Mouse (Mus musculus) gastrocnemius, adult 18-20 months (tissue): Measurements from ENCODE around the gene Clic3. TPM values are rescaled to one million over a fixed set of nuclear protein-coding genes. Genes with fewer than 3 reads are reported as not detected.
"Not testable (repeated sequence)": the region's sequence is repeated elsewhere in the genome, so short reads cannot be mapped to it uniquely, and the experiment has no call there.

Experiments
- DNase-seq: peaks from one replicate; pipeline ENCODE4 v3.0.0; 2021; ENCODE audit warnings: low spot score
- long read RNA-seq, 2 experiments: library from polyadenylated mRNA; stranded (forward); transcript quantifications; one replicate each; pipeline ENCODE4 v2.0.0; 2021
- total RNA-seq, 2 experiments: library from RNA; stranded (reverse); gene quantifications; 2 replicates each; pipeline ENCODE4 v1.2.3; 2021

Gene Clic3
- total RNA-seq: 1 to 10 TPM in 1 of 2 experiments, under 1 TPM in 1; 0.39 to 1.0 TPM
- long read RNA-seq, experiment 1: 0 reads
- long read RNA-seq, experiment 2: 0 reads

DNA sequence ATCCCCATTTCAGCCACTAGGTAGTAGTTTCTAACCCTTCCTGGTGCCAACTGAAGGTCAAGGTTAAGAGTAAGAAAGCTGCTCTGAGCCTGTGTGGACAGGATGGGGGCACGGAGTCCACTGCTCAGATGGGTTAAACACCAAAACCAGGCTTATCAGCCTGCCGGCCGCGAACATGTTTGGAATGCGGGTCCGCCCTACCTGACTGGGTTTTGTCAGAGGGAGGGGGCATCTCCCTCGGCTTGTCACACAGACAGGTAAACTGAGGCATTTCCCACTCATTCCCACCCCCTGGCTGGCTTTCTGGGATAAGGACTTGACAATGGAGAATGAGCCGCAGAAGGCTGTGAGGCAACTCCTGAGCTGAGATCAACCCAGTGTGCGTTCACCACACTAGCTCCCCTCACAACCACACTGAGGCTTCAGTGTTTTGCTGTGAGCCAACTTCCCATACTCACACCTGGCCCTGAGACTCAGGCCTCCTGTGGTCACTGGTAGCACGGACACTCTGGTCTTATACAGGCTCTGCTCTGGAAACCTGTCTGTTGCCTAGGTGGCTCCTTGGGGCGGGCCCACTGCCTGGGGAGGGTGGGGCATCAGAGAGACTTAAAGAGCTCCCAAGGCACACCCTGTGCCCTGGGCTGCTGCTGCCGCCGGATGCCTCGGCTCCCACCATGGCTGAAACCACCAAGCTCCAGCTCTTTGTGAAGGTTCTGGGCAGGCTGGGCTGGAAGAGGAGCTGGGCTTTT, at the start of gene Clic3:
Gene Clic3 (plus strand): TSS at position 634 of the 749 bp plus-strand sequence.
- no peak for DNase-seq

DNA sequence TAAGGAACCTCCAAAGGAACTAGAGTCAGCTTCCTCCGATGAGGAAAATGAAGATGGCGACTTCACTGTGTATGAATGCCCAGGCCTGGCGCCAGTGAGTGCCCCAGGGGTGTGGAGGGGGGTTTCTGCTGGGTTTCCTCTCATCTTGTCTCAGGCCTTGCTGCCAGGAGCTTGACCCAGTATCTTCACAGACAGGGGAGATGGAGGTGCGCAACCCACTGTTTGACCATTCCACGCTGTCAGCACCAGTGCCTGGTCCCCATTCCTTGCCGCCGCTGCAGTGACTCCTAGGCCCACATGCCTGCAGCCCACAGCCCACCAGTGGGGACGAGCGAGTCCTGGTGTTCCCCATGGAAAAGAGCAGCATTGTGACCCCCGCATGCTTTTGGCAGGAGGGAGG, 47.7 kb upstream of the Clic3 start:
- DNase-seq: no peak

DNA sequence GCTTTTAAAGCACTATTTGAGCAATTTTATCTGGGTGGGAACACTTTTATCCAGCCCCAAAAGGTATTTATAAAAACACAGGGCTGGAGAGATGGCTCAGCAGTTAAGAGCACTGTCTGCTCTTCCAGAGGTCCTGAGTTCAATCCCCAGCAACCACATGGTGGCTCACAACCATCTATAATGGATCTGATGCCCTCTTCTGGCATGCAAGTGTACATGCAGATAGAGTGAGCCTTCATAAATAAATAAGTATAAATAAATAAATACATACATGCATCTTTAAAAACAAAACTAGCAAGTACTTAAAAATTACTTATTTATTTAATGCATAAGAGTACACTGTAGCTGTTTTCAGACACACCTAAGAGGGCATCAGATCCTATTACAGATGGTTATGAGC, 43.2 kb upstream of the Clic3 start:
- DNase-seq: not testable (repeated sequence)

DNA sequence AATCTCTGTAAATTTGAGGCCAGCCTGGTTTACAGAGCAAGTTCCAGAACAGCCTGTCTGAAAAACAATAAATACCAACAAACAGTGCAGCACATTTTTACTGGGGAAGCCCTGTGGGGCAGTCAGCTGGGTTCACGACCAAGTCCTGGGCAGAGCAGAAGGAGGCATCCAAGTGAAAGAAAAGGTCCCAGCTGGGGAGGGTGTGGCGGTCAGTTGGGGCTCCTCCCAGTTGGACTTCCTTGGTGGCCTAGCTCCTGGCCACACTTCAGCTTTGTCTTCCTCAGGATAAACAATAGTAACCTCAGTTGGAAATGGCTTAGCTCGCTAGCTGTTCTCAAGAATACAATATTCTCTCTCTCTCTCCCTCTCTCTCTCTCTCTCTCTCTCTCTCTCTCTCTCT, 39.2 kb upstream of the Clic3 start:
- DNase-seq: peak; percentile 41

DNA sequence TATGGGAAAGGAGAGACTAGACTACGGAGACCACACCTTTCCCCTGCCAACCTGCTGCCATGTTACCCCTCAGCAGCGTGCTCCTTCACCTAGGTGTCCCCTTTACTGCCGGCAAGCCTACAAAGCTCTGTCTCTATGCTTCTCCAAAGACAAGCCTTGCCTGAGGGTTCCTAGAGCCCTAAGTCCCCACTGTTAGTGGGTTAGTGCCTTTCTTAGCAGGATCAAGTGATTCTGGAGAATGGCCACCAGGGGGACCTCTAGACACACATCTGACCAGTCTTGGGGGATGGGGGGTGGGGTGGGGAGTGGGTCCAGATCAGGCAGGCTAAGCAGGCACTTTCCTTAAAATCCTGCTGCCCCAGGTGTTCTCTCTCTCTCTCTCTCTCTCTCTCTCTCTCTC, 34.7 kb upstream of the Clic3 start:
- peak; percentile 34 for DNase-seq

DNA sequence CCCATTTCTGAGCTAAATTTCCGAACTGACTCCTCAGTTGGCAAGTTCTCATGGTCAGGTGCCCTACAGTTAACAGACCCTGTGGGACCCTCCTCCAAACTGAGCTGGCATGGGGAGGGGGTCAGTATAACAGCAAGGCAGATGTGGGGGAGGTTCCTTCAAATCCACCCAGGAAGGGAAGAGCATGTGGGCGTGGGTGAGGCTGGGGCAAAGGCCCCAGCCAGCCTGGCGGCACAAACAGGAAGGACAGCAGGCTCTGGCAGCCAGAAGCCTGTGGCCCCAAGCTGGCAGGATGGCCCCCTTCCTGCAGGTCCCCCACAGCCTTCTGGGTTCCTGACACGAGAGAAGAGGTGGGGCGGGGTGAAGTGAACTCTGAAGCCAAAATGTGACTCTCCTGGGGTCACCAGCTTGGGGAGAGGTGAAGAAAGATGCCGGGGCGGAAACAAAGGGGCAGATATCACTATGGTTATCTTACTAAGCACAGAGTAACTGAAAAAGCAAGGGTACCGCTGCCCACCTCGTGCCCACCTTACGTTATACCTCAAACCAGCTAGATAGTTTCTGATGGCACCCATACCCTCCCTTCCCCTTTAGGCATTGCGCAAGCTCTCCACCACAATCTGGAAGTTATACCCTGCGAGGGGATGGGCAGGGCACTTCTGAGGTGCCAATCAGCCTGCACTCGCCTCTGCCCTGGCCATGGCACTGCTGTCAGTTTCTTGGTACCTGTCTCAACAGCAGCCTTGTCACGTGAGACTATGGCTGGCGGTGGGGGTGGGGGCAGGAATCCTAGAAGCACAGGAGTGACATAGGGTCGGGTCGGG, 33.8 kb upstream of the Clic3 start, which contains the start of gene Fut7:
Gene Fut7 (plus strand): TSS at position 681 of the 824 bp plus-strand sequence.
- peak; percentile 20 for DNase-seq

DNA sequence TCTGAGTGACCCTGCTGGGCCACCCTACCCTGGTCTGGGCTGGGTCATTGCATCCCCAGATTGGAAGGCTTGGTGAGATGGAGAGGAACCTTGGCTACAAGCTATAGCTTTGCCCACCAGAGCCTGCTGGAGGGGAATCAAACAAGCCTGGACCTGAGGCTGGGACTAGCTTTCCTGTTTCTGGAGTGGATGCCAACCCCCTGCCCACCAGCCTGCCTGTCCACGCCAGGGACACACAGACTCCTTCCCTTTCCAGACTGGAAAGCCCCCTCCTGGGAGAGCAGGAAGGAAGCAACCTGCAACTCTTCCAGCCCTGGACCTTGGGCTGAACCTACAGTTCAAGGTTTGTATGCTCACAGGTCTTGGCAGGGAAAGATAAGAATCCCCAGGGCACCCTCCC, 33.0 kb upstream of the Clic3 start:
- DNase-seq: no peak

DNA sequence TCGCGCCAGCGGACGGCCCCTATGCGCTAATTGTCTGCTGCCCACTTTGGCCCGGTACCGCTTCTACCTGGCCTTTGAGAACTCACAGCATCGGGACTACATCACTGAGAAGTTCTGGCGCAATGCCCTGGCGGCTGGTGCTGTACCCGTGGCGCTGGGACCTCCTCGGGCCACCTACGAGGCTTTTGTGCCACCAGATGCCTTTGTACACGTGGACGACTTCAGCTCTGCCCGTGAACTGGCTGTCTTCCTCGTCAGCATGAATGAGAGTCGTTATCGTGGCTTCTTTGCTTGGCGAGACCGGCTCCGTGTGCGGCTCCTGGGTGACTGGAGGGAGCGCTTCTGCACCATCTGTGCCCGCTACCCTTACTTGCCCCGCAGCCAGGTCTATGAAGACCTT, 31.2 kb upstream of the Clic3 start:
- no peak for DNase-seq

DNA sequence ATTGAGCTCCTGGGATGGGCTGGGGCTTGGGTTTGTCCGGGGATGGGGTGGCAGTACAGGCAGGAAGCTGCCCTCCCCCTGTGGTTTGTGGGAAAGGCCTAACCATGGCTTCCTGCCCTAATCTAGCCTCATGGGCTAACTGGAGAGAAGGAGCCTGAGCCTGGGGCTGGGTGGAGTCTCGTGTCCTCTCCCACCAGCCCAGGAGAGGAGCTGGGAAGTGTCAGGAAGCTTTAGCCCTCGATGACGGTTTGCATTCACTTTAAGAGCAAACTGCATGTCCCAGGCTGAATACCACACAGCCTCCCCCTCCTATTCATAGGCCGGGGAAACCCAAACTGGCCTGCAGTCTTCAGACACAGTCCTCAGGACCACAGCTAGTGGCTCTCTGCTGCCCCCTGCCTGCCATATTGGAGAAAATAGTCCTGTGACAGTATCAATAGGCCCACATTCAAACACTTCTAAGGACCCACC, 29.9 kb upstream of the Clic3 start:
- DNase-seq: peak; percentile 71

DNA sequence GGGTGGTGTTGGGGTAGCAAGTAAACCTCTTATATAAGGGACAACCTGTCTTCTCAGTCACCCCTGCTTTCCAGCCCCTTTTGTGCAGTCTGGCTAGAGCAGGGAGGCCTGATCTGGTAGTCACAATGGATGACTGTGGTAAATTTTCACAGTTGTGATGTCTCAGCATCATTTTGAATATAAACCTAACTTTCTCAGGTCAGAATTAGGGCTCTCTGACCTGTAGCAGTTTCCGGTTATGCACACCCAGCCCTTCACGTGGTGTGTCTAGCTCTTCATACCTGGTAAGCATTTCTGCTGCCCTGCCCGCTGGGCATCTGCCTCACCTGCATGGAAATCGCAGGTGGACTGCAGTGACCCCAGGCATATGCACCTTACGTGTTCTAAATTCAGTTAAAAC, 29.4 kb upstream of the Clic3 start:
- no peak for DNase-seq

DNA sequence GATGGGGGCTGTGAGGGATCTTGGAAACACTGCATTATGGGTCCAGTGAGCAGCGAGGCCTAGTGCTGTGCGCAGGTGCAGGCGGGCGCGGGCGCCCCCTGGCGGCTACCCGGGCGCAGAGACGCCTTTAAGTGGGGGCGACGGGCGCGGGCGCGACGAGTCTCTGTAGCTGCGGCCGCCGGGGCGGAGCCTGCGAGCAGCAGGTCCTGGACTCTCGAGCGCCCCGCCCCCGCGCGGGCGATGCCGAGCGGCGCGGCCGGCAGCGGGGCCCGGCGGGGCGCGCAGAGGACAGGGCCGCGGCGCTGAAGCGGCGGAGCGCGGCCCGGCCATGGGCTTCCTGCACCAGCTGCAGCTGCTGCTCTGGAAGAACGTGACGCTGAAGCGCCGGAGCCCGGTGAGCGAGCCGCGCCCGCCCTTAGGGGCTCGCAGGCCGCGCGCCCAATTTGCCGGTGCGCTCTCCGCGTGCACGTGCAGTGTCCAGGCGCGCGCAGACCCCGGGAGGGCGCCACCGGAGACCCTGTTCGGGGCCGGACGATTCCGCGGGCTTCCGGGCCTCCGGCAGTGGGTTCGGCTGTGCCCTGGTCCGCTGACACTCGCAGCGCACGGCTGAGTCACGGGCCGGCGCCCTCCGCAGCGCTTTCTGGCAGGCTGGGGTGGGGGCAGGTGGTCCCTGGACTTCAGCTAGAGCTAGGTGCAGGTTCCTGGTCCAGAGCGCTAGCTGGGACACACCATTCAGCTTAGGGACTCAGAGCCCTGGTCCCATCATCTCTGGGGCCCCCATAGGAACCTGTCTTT, 28.0 kb upstream of the Clic3 start, which contains the start of gene Abca2:
Gene Abca2 (plus strand): TSS at position 262 of the 795 bp plus-strand sequence.
- peak; percentile 92 for DNase-seq

DNA sequence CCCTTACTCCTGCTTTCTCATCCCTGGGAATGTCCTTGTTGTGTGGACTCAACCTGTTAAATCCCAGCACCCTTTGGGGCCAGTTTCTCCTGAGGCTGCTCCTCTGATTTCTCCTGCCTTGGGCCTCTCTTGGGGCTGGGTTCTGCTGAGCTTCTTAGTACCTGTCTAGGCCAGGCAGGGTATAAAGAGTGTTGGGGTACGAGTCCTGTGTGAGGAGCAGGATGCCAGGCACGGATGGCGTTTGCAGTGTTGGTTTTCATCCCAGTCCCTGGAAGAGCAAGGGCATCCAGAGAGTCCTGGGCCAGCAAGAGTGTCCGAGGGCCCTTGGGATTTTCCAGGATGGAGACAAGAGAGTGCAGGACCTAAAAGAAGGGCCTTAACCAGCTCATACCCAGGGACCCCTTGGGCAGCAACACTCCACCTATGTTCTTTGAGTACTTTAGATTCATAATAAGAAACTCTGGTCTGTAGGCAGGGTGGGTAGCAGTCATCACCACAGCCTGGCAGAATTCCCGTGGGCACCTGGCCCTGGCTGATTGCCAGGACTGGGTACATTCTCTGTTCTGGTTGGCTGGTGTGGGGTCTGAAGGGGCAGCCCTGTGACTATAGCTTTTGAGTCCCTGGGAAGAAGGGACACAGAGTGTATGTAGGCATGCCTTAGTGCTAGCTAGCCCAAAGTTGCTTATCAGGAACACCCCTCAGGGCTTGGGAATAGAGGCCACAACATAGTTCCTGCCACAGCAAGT, 27.0 kb upstream of the Clic3 start:
- no peak for DNase-seq

DNA sequence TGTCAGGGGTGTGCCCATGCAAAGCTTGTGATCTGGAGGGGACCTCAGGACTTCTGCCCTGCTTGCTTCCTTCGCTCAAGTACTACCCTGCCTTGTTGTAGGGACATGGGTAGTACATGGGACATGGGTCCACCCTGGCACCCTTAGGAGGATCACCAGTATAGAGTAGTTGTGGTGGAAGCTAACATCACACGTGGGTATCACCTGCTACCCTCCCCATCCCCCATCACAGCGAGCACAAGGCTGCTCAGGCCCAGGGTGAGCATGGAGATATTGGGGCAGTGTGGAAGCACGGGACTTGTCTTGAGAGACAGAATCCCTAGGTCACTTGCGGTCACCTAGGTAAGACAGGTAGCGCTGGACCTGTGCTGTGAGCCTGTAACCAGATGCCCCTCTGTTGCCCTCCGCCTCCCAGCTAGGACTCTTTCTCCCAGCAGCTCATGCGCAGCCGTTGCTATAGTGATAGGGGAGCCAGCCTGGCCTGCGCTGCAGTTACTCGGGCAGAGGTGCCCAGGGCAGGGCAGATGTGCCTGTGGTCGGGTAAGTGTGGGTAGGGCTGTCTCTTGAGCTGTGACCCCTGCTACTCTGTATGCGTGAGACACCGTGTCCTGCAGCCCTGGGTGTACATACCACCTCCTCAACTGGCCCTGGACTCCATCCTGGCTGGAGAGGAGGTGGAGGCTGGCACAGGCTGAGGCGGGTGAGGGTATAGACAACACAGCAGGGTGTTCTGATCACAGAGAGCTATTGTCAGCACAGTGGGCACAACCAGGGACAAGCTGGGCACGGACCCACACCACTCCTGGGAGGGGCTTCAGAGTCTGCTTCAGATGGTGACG, 26.0 kb upstream of the Clic3 start:
- DNase-seq: no peak

DNA sequence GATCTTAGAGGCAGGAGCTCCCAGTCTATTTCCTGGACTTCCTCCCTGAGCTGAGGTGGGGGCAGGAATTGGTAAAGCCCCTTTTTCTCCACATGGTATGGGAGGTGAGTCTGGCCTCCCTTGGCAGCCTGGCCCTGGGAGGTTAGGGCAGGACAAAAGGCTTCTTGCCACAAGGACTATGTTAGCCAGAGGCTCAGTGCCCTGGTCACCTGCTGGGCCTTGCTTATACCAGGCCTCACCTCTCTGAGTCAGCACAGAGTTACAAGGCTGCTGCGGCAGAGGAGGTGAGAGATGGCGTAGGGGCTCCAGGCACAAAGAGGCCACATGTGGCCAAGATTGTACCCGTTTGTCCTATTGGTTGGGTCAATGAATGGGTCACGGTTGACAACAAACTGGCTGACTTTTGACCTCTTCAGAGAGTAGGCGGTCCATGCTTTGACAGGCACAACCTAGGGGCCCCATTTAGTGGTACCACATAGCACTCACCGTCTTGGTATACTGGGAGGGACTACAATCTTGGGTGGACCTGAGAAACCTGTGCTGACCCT, 25.3 kb upstream of the Clic3 start:
- no peak for DNase-seq

DNA sequence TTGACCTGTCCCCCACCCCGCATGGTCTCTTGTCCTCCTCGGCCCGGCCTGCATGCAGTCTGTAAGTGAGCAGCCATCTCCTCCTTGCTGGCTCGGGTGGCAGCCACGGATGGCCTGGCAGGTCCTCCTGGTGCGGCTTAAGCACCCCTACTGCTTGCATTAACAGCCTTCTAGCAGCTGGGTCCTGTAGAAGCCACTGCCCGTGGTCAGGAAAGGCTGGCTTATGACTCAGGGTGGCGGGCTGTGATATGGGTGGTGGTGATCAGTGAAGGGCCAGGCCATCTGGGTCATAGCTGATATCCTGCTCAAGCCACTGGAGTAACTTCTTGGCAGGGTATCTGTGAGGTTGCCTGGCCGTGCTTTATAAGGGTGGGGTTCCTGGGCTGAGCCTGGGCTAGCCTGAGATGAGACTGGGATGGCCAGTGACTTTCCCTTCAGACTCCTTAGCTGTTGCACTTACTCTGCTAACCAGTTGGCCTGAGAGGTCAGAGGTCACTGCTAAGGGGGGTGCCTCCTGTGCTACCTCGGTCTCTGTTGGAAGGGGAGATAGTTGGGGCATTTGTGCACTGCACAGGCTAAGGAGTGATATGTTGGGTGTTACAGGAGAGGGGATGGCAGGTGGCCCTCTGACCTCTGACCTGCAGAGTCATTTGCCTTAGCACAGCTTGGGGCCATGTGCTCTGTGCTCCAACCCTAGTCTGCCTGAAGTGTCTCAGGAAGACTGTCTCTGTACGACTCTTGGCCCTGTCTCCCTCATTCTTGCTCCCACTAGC, 24.1 kb upstream of the Clic3 start:
- DNase-seq: no peak

DNA sequence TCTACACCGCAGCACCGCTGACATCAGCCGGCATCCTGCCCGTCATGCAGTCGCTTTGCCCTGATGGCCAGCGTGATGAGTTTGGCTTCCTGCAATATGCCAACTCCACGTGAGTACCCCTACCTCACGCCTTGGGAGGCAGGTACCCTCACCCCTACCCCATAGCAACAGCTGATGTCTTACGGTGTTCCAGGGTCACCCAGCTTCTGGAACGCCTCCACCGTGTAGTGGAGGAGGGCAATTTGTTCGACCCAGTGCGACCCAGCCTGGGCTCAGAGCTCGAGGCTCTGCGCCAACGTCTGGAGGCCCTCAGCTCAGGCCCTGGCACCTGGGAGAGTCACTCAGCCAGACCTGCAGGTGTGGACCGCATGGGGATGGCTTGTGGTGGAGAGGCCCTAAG, 23.5 kb upstream of the Clic3 start:
- DNase-seq: no peak

DNA sequence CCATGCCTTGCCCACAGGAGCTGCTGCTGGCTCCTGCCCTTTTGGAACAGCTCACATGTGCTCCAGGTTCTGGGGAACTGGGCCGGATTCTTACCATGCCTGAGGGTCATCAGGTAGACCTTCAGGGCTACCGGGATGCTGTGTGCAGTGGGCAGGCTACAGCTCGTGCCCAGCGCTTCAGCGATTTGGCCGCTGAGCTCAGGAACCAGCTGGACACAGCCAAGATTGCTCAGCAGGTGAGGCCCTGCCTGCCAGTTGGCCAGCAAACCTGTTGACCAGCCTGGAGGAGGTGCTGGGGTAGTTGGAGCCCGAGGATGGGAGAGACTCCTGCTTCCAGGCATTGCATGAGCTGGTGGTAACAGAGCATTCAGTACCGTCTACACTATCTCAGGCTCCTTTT, 22.3 kb upstream of the Clic3 start:
- no peak for DNase-seq

DNA sequence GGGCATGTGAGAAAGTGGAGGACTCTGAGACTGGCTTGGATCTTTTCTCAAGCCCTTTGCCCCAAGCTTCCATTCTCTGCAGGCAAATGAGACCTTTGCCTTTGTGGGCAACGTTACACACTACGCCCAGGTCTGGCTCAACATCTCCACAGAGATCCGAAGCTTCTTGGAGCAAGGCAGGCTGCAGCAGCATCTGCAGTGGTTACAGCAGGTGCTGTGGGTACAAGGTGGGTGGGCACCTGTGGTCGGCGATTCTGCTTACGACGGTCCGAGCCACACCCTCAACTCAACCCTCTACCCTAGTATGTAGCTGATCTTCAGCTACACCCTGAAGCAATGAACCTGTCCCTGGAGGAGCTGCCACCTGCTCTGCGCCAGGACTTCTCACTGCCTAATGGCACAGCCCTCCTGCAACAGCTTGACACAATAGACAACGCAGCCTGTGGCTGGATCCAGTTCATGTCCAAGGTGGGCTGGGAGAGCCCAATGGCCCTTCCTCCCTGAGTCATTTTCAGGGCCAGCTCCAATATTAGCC, 20.3 kb upstream of the Clic3 start:
- DNase-seq: no peak

DNA sequence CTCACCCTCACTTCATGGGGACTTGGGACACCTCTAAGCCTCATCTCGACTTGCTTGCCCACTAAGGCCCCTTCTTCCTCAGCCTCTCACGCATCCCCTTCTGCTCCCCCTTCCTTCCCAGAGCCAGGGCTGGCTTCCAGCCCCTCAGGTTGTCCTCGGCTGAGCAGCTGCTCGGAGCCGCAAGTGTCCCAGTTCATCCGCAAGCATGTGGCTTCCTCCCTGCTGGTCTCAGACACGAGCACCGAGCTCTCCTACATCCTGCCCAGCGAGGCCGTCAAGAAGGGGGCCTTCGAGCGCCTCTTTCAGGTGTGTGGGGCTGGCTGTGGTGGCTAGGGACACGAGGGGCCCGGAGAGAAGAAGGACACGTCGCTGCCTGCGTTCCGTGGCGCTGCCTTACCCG, 15.6 kb upstream of the Clic3 start:
- no peak for DNase-seq
